Mouse (Mus musculus) intestine, embryonic 14.5 days (tissue): ENCODE measurements around the gene Iscu. TPM values are rescaled to one million over a fixed set of nuclear protein-coding genes. Genes with fewer than 3 reads are reported as not detected.

Source experiments
- ATAC-seq: fragments of 200-750 bp; cut with Nextera tagmentation; replicated peaks from 2 replicates; pipeline ENCODE4 v1.8.0; 2017; ENCODE audit warnings: low read depth, moderate number of reproducible peaks, moderate TSS enrichment, moderate library complexity; ENCODE audit not compliant: low FRiP score, low TSS enrichment
- DNase-seq: peaks from one replicate; pipeline ENCODE4 v3.0.0-alpha.2; 2018; ENCODE audit warnings: low spot score
- H3K27ac ChIP-seq: fragments of 300-500 bp; sonication (generic); 2 replicates; pipeline ENCODE4 v1.5.1; 2014; ENCODE audit warnings: low read depth, mild to moderate bottlenecking, control low read depth
- H3K27me3 ChIP-seq: fragments of 300-500 bp; sonication (generic); replicated peaks from 2 replicates; pipeline ENCODE4 v1.6.1; 2014; ENCODE audit warnings: low read length, control low read depth; ENCODE audit not compliant: control insufficient read depth, insufficient read depth
- H3K36me3 ChIP-seq: fragments of 300-500 bp; sonication (generic); 2 replicates; pipeline ENCODE4 v1.6.1; 2014; ENCODE audit warnings: low read length, control low read depth; ENCODE audit not compliant: control insufficient read depth, insufficient read depth
- H3K4me1 ChIP-seq: fragments of 300-500 bp; sonication (generic); replicated peaks from 2 replicates; pipeline ENCODE4 v1.6.1; 2014; ENCODE audit warnings: low read length, control low read depth, mixed read lengths; ENCODE audit not compliant: control insufficient read depth, insufficient read depth
- H3K4me2 ChIP-seq: fragments of 300-500 bp; sonication (generic); 2 replicates; pipeline ENCODE4 v1.6.1; 2014; ENCODE audit warnings: low read length
- H3K4me3 ChIP-seq: fragments of 300-500 bp; sonication (generic); 2 replicates; pipeline ENCODE4 v1.5.1; 2014; ENCODE audit warnings: low read depth, low read length, control low read depth, mixed read lengths
- H3K9ac ChIP-seq: fragments of 300-500 bp; sonication (generic); 2 replicates; pipeline ENCODE4 v1.6.1; 2014; ENCODE audit warnings: mild to moderate bottlenecking, low read length
- H3K9me3 ChIP-seq: fragments of 300-500 bp; sonication (generic); 2 replicates; pipeline ENCODE4 v1.6.1; 2016; ENCODE audit warnings: low read length, control low read depth; ENCODE audit not compliant: control insufficient read depth
- WGBS: fragments of 180-500 bp; shearing (Covaris S2); extraction: QIAGEN DNeasy Blood & Tissue Kit; methylation state at CpG from one replicate; pipeline ENCODE4 v1.1.7; 2014; 5-methylcytosine and 5-hydroxymethylcytosine counted together
- polyA plus RNA-seq: library from polyadenylated mRNA; unstranded; fragments of >200 nt; fragmentation: Nextera tagmentation; extraction: Ambion mirVana; gene quantifications from 2 replicates; pipeline ENCODE4 v1.2.1, GENCODE M21; 2014

Iscu gene
- polyA plus RNA-seq, 1 experiment from 2014 or later = 108 TPM

- Histone ChIP-seq H3K27me3 (no peaks in the 10 kb centered on the region), H3K4me2 (no peak overlapping the region), H3K27ac (peak overlapping the region; percentile 78), H3K36me3 (peaks cover 7% of the 10 kb centered on the region; the same call in 1 of the 2 replicates), H3K4me1 (peaks cover 34% of the 10 kb centered on the region), H3K4me3 (no peak overlapping the region), H3K9me3 (no peaks in the 10 kb centered on the region), H3K9ac (no peak overlapping the region)
- no peak for DNase-seq
- 27% methylated on average over 6 of the region's 6 CpGs for WGBS
- ATAC-seq = peak; percentile 6; the same call in 1 of the 2 replicates
Measured at GRCm38 (mm10) chr5:113788645-113789044, 16.1 kb downstream of the Iscu start.

- Histone ChIP-seq H3K27ac (peak overlapping the region; percentile 78), H3K27me3 (no peaks in the 10 kb centered on the region), H3K4me1 (peaks cover 34% of the 10 kb centered on the region), H3K9me3 (no peaks in the 10 kb centered on the region), H3K36me3 (peaks cover 13% of the 10 kb centered on the region), H3K9ac (no peak overlapping the region), H3K4me3 (no peak overlapping the region), H3K4me2 (peak overlapping the region; percentile 14; the same call in 1 of the 2 replicates)
- ATAC-seq = peak; percentile 63
- peak; percentile 71 for DNase-seq
- 17% methylated on average over 7 of the region's 7 CpGs for WGBS
Measured at GRCm38 (mm10) chr5:113789075-113789788, 16.7 kb downstream of the Iscu start.

GRCm38 (mm10) chr5:113790453-113791196, 18.1 kb downstream of the Iscu start:
- Histone ChIP-seq H3K4me3 (no peak overlapping the region), H3K27ac (no peak overlapping the region; the same call in 1 of the 2 replicates), H3K9me3 (no peaks in the 10 kb centered on the region), H3K4me1 (peaks cover 28% of the 10 kb centered on the region), H3K27me3 (no peaks in the 10 kb centered on the region), H3K4me2 (no peak overlapping the region), H3K9ac (no peak overlapping the region), H3K36me3 (peaks cover 24% of the 10 kb centered on the region)
- DNase-seq (no peak), ATAC-seq (no peak)
- WGBS = 60% methylated on average over 11 of the region's 11 CpGs

- no peak overlapping the region for H3K27ac ChIP-seq
- H3K4me1 ChIP-seq = peaks cover 34% of the 10 kb centered on the region
- 72% methylated on average over 16 of the region's 16 CpGs for WGBS
- no peaks in the 10 kb centered on the region for H3K9me3 ChIP-seq
- no peak overlapping the region for H3K4me3 ChIP-seq
- no peaks in the 10 kb centered on the region for H3K27me3 ChIP-seq
- ATAC-seq (no peak), DNase-seq (no peak)
- no peak overlapping the region for H3K4me2 ChIP-seq
- no peak overlapping the region for H3K9ac ChIP-seq
- H3K36me3 ChIP-seq = peaks cover 24% of the 10 kb centered on the region
Measured at GRCm38 (mm10) chr5:113791197-113792095, 18.9 kb downstream of the Iscu start.

- ATAC-seq (peak; percentile 22; the same call in 1 of the 2 replicates), DNase-seq (peak; percentile 67)
- Histone ChIP-seq H3K4me2 (peak overlapping the region; percentile 69), H3K27me3 (no peaks in the 10 kb centered on the region), H3K36me3 (peaks cover 24% of the 10 kb centered on the region), H3K9me3 (no peaks in the 10 kb centered on the region), H3K4me1 (peaks cover 40% of the 10 kb centered on the region), H3K4me3 (peak overlapping the region; percentile 53), H3K27ac (peak overlapping the region; percentile 73), H3K9ac (peak overlapping the region; percentile 42; the same call in 1 of the 2 replicates)
- WGBS = 7% methylated on average over 13 of the region's 13 CpGs
Measured at GRCm38 (mm10) chr5:113796401-113797148, 24.0 kb downstream of the Iscu start.

- WGBS = 17% methylated on average over 19 of the region's 19 CpGs
- no peaks in the 10 kb centered on the region for H3K27me3 ChIP-seq
- peak overlapping the region; percentile 69 for H3K4me2 ChIP-seq
- H3K4me3 ChIP-seq = peak overlapping the region; percentile 53
- H3K27ac ChIP-seq = peak overlapping the region; percentile 73
- no peaks in the 10 kb centered on the region for H3K9me3 ChIP-seq
- H3K9ac ChIP-seq = peak overlapping the region; percentile 42
- peaks cover 38% of the 10 kb centered on the region for H3K4me1 ChIP-seq
- DNase-seq (no peak), ATAC-seq (no peak)
- H3K36me3 ChIP-seq = peaks cover 24% of the 10 kb centered on the region
Measured at GRCm38 (mm10) chr5:113797149-113797882, 24.8 kb downstream of the Iscu start.

- Histone ChIP-seq H3K4me3 (peak overlapping the region; percentile 53), H3K27me3 (no peaks in the 10 kb centered on the region), H3K4me1 (peaks cover 34% of the 10 kb centered on the region), H3K27ac (0 out of 2 replicates have a peak overlapping the region, but pooled peaks have one; percentile 73), H3K4me2 (peak overlapping the region; percentile 69), H3K9me3 (no peaks in the 10 kb centered on the region), H3K36me3 (peaks cover 18% of the 10 kb centered on the region), H3K9ac (peak overlapping the region; percentile 42)
- 63% methylated on average over 9 of the region's 9 CpGs for WGBS
- ATAC-seq (no peak), DNase-seq (no peak)
Measured at GRCm38 (mm10) chr5:113798525-113798924, 26.0 kb downstream of the Iscu start.
